Mouse (Mus musculus) mouse trophoblast stem cell (cell line): ENCODE results near the gene Ttll5.

Source experiments
- in situ Hi-C, 2 experiments: fragments of 300-500 bp; cut with MseI, MboI; formaldehyde crosslinking; loops; 2 replicates in 1 of 2; 3 replicates in 1 of 2; pipeline ENCODE4 v1.15.1; 2025

The Ttll5 gene

GRCm38 (mm10) chr12:85824438-85825264 lies at the start of gene Ttll5, which contains the start of gene Erg28:
Gene Ttll5, plus strand, starts transcription at chr12:85824659.
Gene Erg28, minus strand, starts transcription at chr12:85824550.
- in situ Hi-C loops: no loop called here

GRCm38 (mm10) chr12:85778962-85779361 lies 45.5 kb upstream of the Ttll5 start:
- in situ Hi-C loops: no loop called here

GRCm38 (mm10) chr12:85779707-85780106 lies 44.8 kb upstream of the Ttll5 start:
- in situ Hi-C loops: no loop called here

- in situ Hi-C loops: no loop called here
Measured at GRCm38 (mm10) chr12:85781606-85782005, 42.9 kb upstream of the Ttll5 start.

DNA sequence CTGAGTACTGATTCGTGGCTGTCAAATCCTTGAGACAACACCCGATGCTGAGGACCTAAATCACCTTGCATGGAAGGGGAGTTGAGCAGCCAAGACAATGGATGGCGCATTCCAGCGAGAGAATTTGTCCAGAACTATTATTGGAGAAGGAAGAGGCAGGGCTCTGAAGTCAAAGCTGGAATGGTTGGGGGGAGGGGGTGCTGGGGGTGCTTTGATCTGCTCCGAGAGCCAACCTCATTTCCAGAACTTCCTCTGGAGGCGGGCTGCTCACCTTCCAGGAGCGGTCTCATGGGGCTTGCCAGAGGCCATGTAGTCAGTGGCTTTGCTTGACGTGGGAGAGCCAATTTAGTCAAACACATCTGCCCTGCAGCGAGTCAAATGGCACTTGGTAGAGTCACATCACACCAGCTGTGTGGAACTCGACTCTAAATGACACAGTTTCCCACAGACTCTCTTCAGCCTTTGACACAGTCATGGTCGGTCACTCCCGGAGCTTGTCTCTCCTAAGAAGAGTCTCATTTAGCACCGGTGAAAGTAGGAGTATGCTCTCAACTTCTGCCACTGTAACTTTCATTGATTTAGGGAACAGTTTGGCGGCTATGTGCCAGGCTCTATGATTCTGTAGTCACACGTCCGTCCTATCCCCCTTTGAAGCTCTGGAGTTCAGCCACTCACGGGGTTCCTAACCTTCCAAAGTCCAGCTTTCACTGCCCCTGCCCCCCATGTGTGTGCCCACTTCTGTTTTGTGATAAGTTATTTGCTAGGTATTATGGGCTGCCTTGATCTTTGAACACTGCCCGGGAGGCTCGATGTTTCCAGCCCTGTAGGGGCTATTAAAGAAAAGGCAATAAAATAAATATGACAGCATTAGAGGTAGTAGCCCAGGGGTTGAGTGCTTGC lies 39.3 kb upstream of the Ttll5 start:
- in situ Hi-C loops: no loop called here

DNA sequence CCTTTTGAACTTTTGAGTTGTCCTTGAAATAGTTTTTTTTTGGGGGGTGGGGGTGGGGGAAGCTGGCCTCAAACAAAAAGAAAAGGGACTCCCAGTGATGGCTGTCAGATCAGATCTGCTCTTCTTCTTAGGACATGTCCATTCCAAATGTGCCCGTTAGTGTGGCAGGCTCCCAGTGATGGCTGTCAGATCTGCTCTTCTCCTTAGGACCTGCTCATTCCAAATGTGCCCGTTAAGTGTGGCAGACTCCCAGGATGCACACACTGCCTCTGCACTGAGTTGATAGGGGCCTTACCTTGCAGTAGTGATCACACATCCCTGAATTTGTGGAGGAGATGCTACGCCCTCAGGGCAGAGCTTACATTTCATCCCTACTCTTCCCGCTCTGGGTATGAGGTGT lies 32.3 kb upstream of the Ttll5 start:
- in situ Hi-C loops: no loop called here

DNA sequence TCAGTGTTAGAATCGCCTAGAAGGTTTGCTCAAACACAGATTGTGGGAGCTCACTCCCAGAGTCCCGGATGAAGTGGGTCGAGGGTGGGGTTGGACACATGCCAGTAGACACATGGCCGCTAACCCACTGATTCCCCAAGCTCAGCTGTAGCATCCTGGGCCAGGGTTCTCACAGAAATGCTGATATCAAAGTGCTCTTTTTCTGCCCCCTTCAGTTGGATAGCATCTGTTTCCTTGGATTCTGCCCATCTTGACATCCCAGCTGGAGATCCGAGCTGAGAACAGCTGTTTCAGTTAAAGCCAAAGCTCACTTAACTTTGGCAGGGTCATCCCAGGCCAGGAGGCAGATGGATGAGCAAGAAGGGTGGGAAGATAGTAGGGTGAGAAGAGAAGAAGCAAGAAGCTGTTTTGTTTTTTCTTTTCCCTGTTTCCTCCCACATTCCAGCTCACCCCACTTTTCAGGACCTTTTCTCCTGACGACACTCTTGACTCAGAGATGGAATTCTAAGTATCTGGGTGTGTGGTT lies 31.6 kb upstream of the Ttll5 start:
- in situ Hi-C loops: no loop called here

- in situ Hi-C loops: no loop called here
Measured at GRCm38 (mm10) chr12:85794094-85794493, 30.4 kb upstream of the Ttll5 start.

DNA sequence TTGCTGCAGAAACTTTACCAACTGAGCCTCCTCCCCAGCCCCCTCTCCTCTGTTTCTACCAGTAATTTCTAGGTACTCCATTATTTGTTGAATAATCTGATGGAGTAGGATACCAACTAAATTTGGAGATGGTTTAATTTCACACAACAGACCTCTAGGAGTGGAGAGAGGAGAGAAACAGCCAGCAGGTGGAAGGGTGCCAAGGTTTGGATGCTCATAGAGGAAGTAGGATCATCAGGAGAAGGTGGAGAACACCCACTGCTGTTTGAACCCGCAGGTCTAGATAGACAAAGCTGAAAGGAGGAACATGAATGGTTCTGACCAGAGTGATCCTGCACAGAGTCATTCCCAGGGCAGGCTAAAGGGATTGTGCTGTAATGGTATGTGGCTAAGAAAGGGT lies 28.9 kb upstream of the Ttll5 start:
- in situ Hi-C loops: no loop called here

GRCm38 (mm10) chr12:85800031-85800430 lies 24.4 kb upstream of the Ttll5 start:
- in situ Hi-C loops: no loop called here

GRCm38 (mm10) chr12:85809726-85810125 lies 14.7 kb upstream of the Ttll5 start:
- in situ Hi-C loops: no loop called here

- in situ Hi-C loops: no loop called here
Measured at GRCm38 (mm10) chr12:85810959-85811358, 13.5 kb upstream of the Ttll5 start.

DNA sequence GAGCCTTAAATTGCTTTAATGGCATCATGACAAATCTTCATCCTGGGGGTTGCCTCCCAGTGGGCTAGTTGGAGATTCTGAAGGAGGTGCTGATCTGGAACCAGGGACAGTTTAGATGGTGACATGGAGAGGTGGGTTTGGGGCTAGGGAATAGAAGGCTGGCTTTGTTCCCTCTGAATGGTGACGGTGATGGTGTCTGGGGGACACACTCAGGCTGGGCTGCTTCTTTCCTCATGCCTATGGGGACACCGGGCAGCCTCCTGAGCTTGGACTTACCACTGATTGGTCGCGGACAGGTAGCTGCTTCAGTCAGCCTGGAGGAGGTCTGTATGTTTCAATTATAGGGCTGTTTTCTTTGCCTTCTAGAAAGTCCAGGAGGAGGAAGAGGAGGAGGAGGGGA lies 12.8 kb upstream of the Ttll5 start:
- in situ Hi-C loops: no loop called here

DNA sequence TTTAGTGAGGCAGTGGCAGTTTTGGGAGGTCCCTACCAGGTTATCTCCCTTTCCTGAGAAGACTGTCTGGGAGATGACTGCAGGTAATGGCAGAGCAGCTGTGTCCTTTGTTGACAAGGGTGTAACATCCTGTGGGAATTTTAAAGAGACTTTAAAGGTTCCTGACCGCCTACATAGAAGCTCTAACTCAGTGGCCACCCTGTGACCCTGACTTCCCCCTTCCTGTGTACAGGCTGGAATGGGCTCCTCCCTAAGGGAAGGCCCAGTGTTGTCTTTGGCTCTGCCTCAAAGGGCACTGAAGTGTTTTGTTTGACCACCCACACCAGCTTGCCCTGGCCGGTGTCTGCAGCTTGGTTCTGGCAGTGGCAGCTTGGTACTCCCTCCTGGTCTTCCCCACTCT lies 10.9 kb upstream of the Ttll5 start:
- in situ Hi-C loops: no loop called here

- in situ Hi-C loops: no loop called here
Measured at GRCm38 (mm10) chr12:85822051-85822450, 2.4 kb upstream of the Ttll5 start.

GRCm38 (mm10) chr12:85825361-85825760 lies 902 bp downstream of the Ttll5 start:
- in situ Hi-C loops: no loop called here

DNA sequence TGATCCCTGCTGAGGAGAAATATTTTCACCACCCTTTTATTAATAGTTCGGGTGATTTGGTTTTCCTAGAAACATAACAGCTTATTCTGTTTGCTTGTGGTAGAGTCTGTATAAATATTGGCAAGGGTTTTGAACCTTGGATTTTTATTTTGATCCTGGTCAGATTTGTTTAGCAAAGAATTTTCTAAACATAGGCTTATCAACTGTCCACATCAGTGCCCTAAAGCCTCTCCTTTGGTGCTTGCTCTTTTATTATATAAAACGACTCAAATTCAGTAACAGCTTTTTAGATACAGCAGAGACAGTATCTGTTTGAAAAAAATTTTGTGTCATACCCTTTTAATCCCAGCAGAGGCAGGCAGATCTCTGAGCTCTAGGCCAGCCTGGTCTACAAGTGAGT lies 1.4 kb downstream of the Ttll5 start:
- in situ Hi-C loops: no loop called here

DNA sequence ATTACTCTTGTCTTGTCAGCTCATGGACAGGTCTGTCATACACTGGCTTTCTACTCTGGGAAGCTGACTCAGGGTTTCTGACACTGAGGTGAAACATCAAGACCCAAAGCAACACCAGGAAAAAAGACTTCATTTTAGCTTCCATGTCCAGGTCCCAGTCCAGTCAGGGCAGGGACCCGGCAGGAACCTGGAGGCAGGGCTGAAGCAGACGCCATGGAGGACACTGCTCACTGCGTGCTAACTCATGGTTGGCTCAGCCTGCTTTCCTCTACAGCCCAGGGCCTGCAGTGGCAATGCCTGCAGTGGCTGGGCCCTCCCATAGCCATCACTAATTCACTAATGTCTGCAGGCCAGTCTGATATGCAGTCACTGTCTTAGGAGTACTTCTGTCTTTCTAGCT lies 4.4 kb downstream of the Ttll5 start:
- in situ Hi-C loops: no loop called here

DNA sequence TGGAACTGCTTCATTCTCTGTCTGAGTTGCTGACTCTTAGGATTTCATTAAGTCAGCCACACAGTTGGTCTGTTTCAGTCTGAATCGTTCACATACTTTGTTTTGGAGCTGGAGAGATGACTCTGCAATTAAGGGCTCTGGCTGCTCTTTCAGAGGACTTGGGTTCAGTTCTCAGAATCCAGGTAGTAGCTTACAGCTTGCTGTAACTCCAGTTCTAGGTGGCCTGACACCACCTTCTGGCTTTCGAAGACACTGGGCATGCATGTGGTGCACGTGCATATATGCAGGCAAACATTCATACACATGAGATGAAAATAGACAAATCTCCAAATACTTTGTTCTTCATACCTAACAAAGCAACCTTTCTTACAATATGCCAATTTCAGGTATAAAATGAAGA lies 5.4 kb downstream of the Ttll5 start:
- in situ Hi-C loops: no loop called here

GRCm38 (mm10) chr12:85830691-85831090 lies 6.2 kb downstream of the Ttll5 start:
- in situ Hi-C loops: no loop called here

- in situ Hi-C loops: no loop called here
Measured at GRCm38 (mm10) chr12:85834543-85834942, 10.1 kb downstream of the Ttll5 start.

- in situ Hi-C loops: no loop called here
Measured at GRCm38 (mm10) chr12:85837765-85838164, 13.3 kb downstream of the Ttll5 start.
